Mouse (Mus musculus) CH12.LX (cell line): ENCODE results near the gene Abtb1.

Source experiments
- CHD2 ChIP-seq: IDR thresholded peaks from 2 replicates; pipeline ENCODE4 v1.6.1; 2011; ENCODE audit warnings: low read length, improper control_type of control experiment
- CTCF ChIP-seq, 2 experiments: IDR thresholded peaks in 1 of 2; conservative IDR thresholded peaks in 1 of 2; 2 replicates each; pipeline ENCODE4 v1.5.1; 2011 to 2012; ENCODE audit warnings: low read depth in 2 of 2, low read length in 2 of 2, improper control_type of control experiment in 1 of 2, inconsistent platforms in 1 of 2, mild to moderate bottlenecking in 1 of 2, moderate library complexity in 1 of 2
- ELF1 ChIP-seq: IDR thresholded peaks from 2 replicates; pipeline ENCODE4 v1.6.1; 2014; ENCODE audit warnings: low read depth, mild to moderate bottlenecking, inconsistent platforms, low read length, improper control_type of control experiment
- EP300 ChIP-seq: IDR thresholded peaks from 2 replicates; pipeline ENCODE4 v1.6.1; 2011; ENCODE audit warnings: low read length, improper control_type of control experiment
- HCFC1 ChIP-seq: IDR thresholded peaks from 2 replicates; pipeline ENCODE4 v1.6.1; 2012; ENCODE audit warnings: low read depth, mild to moderate bottlenecking, inconsistent platforms, low read length, improper control_type of control experiment
- JUN ChIP-seq: IDR thresholded peaks from 2 replicates; pipeline ENCODE4 v1.6.1; 2011; ENCODE audit warnings: low read depth, mild to moderate bottlenecking, low read length, improper control_type of control experiment, moderate library complexity; ENCODE audit not compliant: insufficient read depth
- NRF1 ChIP-seq: IDR thresholded peaks from 2 replicates; pipeline ENCODE4 v1.6.1; 2014; ENCODE audit warnings: low read depth, mild to moderate bottlenecking, inconsistent platforms, low read length, improper control_type of control experiment, moderate library complexity
- POLR2A ChIP-seq: IDR thresholded peaks from 2 replicates; pipeline ENCODE4 v1.6.1; 2011; ENCODE audit warnings: low read depth, mild to moderate bottlenecking, improper control_type of control experiment, low read length
- ZC3H11A ChIP-seq: IDR thresholded peaks from 2 replicates; pipeline ENCODE4 v1.6.1; 2012; ENCODE audit warnings: low read depth, mild to moderate bottlenecking, inconsistent platforms, low read length, improper control_type of control experiment

GRCm38 (mm10) chr6:88791299-88791698 is 50.5 kb downstream of the Abtb1 start:
- TF ChIP-seq NRF1 (no peak), POLR2A (no peak), ZC3H11A (no peak), CTCF (conservative IDR thresholded peaks at IDR 0.05 in 1 of 2, IDR thresholded peaks at IDR 0.05 in 1 of 2; ENCODE audit: low read depth in 2 of 2, low read length in 2 of 2) (no peak), ELF1 (no peak), JUN (no peak), HCFC1 (no peak), CHD2 (no peak), EP300 (no peak)
